Mouse (Mus musculus) urinary bladder, postnatal 10 days (tissue): ENCODE data around the gene Smarcc2.
"Not testable (repeated sequence)": the region's sequence is repeated elsewhere in the genome, so short reads cannot be mapped to it uniquely, and the experiment has no call there.

Experiments used
- DNase-seq: peaks from one replicate; pipeline ENCODE4 v3.0.0; 2022; ENCODE audit warnings: low spot score

Smarcc2 gene

GRCm38 (mm10) chr10:128493695-128494666, 34.9 kb downstream of the Smarcc2 start, which contains the start of gene Myl6:
Gene Myl6 (minus strand): TSS chr10:128494145.
- peak; percentile 95 for DNase-seq

GRCm38 (mm10) chr10:128494667-128495245, 35.7 kb downstream of the Smarcc2 start:
- no peak for DNase-seq

DNA sequence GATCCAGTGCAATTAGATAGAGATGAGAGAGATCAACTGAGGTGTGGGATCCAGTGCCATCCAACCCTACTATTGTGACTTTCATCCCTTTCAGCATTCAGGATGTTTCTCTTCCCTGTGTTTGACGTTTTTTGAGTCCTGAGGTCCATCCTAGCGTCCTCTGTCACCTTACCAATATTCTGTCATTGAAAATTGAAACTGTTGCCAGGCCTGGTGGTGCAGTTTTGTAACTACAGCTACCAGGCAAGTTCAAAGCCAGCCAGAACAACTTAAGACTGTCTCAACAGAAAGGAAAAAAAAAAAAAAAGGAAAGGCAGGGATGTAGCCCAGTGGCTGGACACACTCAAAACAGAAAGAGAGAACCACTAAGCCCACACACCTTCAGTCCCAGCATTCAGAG, 36.2 kb downstream of the Smarcc2 start:
- DNase-seq = no peak

DNA sequence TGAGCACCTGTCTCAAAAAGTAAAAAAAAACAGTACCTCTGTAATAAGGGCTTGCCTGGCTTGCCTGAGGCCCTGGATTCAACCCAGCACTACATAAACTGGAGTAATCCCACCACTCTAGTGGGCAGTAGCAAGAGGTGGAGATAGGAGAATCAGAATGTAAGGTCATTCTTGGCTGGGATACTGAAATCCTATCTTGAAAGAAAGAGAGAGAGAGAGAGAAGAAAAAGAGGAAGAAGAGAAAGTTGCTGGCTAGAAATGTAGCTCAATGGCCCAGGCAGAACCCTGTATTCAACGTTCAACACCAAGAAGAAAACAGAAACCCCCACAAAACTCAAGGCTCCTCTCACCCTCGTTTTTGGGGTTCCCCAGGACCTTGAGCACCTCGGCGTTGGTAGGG, 36.9 kb downstream of the Smarcc2 start:
- DNase-seq = no peak

- no peak for DNase-seq
These were observed 37.5 kb downstream of the Smarcc2 start for GRCm38 (mm10) chr10:128496509-128497077.

DNA sequence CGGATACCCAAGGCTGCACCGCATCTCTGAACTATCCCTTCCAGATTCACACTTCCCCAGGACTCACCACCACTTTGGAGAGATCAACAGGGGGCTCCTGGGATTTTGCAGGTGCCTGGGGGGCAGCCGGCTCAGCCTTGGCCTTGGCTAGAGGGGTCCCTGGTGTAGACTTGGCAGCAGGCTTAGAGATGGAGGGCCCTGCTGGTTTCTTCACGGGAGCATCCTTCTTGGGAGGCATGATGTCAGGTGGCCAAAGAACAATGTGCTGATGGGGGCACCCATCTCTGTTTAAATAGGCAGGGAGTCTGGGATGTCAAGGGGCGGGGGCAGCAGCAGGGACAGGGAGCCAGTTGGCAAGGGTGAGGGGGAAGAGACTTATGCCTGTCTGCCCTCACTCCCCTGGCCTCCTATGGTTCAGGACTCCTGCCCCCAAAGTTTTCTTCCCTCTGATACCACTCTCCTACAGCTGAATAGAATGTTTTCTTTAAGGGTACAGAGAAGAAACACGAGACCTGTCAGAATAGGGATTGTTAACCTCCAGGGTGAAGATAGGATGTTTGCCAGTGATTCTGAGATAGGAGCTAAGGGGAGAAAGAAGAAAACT, 38.2 kb downstream of the Smarcc2 start:
- DNase-seq = no peak

- peak; percentile 79 for DNase-seq
These were observed 39.5 kb downstream of the Smarcc2 start, which contains the start of gene Myl6b for GRCm38 (mm10) chr10:128498590-128498989. Gene Myl6b (minus strand): TSS chr10:128498685.

- no peak for DNase-seq
These were observed 40.1 kb downstream of the Smarcc2 start for GRCm38 (mm10) chr10:128499116-128499671.

DNA sequence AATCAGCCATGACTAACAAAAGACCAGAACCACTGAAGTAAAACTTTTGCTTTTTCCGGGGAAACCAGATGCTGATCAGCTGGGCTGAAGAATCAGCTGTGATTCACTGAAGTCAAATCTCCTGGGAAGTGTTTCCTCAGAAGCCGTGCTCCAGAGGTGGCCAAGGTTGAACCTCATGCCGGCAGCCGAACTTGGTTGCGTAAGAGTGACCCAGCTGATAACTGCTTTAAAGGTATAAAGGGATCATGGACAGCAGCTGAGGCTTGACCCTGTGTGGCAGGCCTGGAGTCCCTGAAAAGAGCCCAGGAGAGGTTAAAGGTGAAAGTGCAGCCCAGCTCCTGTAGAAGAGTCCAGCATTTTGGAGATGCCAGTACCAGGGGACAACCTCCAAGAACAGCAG, 43.3 kb downstream of the Smarcc2 start:
- DNase-seq = no peak

- no peak for DNase-seq
These were observed 44.5 kb downstream of the Smarcc2 start for GRCm38 (mm10) chr10:128503532-128503931.

GRCm38 (mm10) chr10:128504012-128504411, 45.0 kb downstream of the Smarcc2 start:
- DNase-seq = no peak

GRCm38 (mm10) chr10:128504641-128505370, 45.8 kb downstream of the Smarcc2 start:
- DNase-seq = no peak

DNA sequence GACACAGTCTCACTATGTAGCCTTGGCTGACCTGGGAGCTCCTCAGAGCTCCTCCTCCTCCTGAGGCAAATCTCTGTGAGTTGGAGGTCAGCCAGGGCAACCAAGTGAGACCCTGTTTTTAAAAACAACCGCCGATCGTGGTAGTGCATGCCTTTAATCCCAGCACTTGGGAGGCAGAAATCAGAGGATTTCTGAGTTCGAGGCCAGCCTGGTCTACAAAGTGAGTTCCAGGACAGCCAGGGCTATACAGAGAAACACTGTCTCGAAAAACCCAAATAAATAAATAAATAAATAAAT, 46.3 kb downstream of the Smarcc2 start:
- DNase-seq = not testable (repeated sequence)

GRCm38 (mm10) chr10:128505974-128506373, 46.9 kb downstream of the Smarcc2 start:
- no peak for DNase-seq

GRCm38 (mm10) chr10:128508260-128508659, 49.2 kb downstream of the Smarcc2 start:
- no peak for DNase-seq

- DNase-seq = no peak
These were observed 50.2 kb downstream of the Smarcc2 start for GRCm38 (mm10) chr10:128509203-128509602.

DNA sequence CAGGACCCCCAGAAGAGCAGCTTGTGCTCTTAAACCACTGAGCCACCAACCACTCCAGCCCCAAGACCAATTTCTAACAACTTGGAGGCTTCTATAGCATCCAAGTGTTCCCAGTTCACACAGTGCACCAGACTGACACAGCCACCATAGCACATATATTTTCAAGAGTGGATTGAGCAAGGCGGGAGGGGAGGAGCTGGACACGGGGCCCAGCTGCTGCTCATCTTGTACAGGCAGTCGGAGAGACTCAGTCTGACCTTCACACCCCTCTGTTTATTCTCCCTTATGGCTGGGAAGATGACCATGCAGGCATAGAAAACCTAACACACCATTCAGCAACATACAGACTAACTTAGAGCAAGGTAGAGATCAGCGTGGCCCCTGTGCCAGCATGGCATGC, 50.8 kb downstream of the Smarcc2 start:
- DNase-seq = no peak

- DNase-seq = no peak
These were observed 51.3 kb downstream of the Smarcc2 start for GRCm38 (mm10) chr10:128510301-128510700.

- DNase-seq = no peak
These were observed 52.1 kb downstream of the Smarcc2 start for GRCm38 (mm10) chr10:128511189-128511588.

GRCm38 (mm10) chr10:128511761-128512160, 52.7 kb downstream of the Smarcc2 start:
- no peak for DNase-seq

DNA sequence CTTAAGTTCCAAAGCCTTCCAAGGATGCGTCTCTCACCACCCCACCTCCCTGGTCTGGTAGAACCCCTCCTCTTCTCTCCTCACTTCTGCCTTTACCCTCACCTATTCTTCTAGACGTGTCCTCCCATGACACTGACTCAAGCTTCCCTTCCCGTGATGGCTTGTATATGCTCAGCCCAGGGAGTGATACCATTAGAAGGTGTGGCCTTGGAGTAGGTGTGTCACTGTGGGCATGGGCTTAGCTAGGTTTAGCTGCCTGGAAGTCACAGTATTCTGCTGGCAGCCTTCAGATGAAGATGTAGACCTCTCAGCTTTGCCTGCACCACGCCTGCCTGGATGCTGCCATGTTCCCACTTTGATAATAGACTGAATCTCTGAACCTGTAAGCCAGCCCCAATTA, 56.0 kb downstream of the Smarcc2 start:
- DNase-seq = no peak

DNA sequence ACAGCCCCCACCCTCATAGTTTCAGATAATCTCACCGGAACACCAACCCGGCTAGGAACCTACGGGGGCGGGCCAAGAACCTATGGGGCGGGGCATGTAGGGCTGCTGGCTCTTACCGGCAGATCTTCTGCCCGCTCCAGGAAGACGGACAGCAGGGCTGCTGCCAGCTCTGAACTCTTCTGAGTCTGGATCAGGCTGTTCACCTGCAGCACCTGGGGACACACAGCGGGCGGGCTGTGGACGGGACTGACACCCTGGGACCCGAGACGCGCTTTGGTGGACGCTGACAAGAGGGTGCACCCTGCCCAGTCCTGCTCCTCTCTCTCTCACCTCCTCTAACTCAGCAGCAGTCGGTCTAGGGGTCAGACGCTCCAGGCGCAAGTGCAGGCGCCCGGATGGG, 57.0 kb downstream of the Smarcc2 start:
- DNase-seq = no peak
